Mouse (Mus musculus) limb, embryonic 11.5 days (tissue): Measurements from ENCODE around the gene Psg25. TPM values are rescaled to one million over a fixed set of nuclear protein-coding genes. Genes with fewer than 3 reads are reported as not detected.
"Not testable (repeated sequence)": the region's sequence is repeated elsewhere in the genome, so short reads cannot be mapped to it uniquely, and the experiment has no call there.

Source experiments
- ATAC-seq: fragments of 200-750 bp; cut with Nextera tagmentation; 2 replicates; pipeline ENCODE4 v1.8.0; 2017; ENCODE audit warnings: low read depth; ENCODE audit not compliant: insufficient number of reproducible peaks, low FRiP score, low TSS enrichment
- DNase-seq: peaks from one replicate; pipeline ENCODE4 v3.0.0-alpha.2; 2015; ENCODE audit warnings: low spot score
- H3K27ac ChIP-seq: fragments of 300-500 bp; sonication (generic); replicated peaks from 2 replicates; pipeline ENCODE4 v1.5.1; 2014; ENCODE audit warnings: low read depth, mild to moderate bottlenecking, low read length
- H3K27me3 ChIP-seq: fragments of 300-500 bp; sonication (generic); 2 replicates; pipeline ENCODE4 v1.6.1; 2014; ENCODE audit warnings: mild to moderate bottlenecking, low read length, mixed read lengths; ENCODE audit not compliant: control insufficient read depth, insufficient read depth
- H3K36me3 ChIP-seq: fragments of 300-500 bp; sonication (generic); 2 replicates; pipeline ENCODE4 v1.6.1; 2014; ENCODE audit warnings: mild to moderate bottlenecking, low read length, moderate library complexity, mixed read lengths; ENCODE audit not compliant: control insufficient read depth, insufficient read depth
- H3K4me1 ChIP-seq: fragments of 300-500 bp; sonication (generic); 2 replicates; pipeline ENCODE4 v1.6.1; 2014; ENCODE audit warnings: low read length, mixed read lengths; ENCODE audit not compliant: control insufficient read depth, insufficient read depth
- H3K4me2 ChIP-seq: fragments of 300-500 bp; sonication (generic); 2 replicates; pipeline ENCODE4 v1.6.1; 2014; ENCODE audit warnings: low read depth, mild to moderate bottlenecking, moderate library complexity; ENCODE audit not compliant: severe bottlenecking
- H3K4me3 ChIP-seq: fragments of 300-500 bp; sonication (generic); 2 replicates; pipeline ENCODE4 v1.5.1; 2014; ENCODE audit warnings: low read depth, low read length
- H3K9ac ChIP-seq: fragments of 300-500 bp; sonication (generic); 2 replicates; pipeline ENCODE4 v1.6.1; 2014; ENCODE audit warnings: mild to moderate bottlenecking, low read length
- H3K9me3 ChIP-seq: fragments of 300-500 bp; sonication (generic); 2 replicates; pipeline ENCODE4 v1.6.1; 2016; ENCODE audit warnings: low read length; ENCODE audit not compliant: control insufficient read depth
- WGBS: fragments of 180-500 bp; shearing (Covaris S2); extraction: QIAGEN DNeasy Blood & Tissue Kit; methylation state at CpG from one replicate; pipeline ENCODE4 v1.1.7; 2014; 5-methylcytosine and 5-hydroxymethylcytosine counted together
- polyA plus RNA-seq: library from polyadenylated mRNA; unstranded; fragments of >200 nt; fragmentation: Nextera tagmentation; extraction: Ambion mirVana; gene quantifications from 2 replicates; pipeline ENCODE4 v1.2.1, GENCODE M21; 2014

The Psg25 gene
- polyA plus RNA-seq = not detected in 2 replicates

GRCm38 (mm10) chr7:18532169-18532568 is at the start of gene Psg25:
Gene Psg25, minus strand, starts transcription at chr7:18532269.
- no peak for DNase-seq
- no peak within 1 kb of the TSS for H3K4me2 ChIP-seq
- H3K9me3 ChIP-seq = peaks cover 3% of the 10 kb centered on the region; the same call in 1 of the 2 replicates
- H3K27me3 ChIP-seq = no peaks in the 10 kb centered on the region
- H3K4me1 ChIP-seq = no peaks in the 10 kb centered on the region
- WGBS = 85% methylated on average over 1 of the region's 1 CpGs
- H3K36me3 ChIP-seq = no peaks in the 10 kb centered on the region
- ATAC-seq = no peak
- no peak within 1 kb of the TSS for H3K4me3 ChIP-seq
- no peak within 1 kb of the TSS for H3K27ac ChIP-seq
- H3K9ac ChIP-seq = no peak within 1 kb of the TSS

GRCm38 (mm10) chr7:18567205-18567604 is 35.1 kb upstream of the Psg25 start, which contains the start of gene Psg27:
Gene Psg27, minus strand, starts transcription at chr7:18567305.
- DNase-seq (no peak), ATAC-seq (no peak)
- H3K9me3 ChIP-seq = no peaks in the 10 kb centered on the region
- H3K4me1 ChIP-seq = no peaks in the 10 kb centered on the region
- no peak within 1 kb of the TSS for H3K4me2 ChIP-seq
- no peak within 1 kb of the TSS for H3K4me3 ChIP-seq
- WGBS = 87% methylated on average over 3 of the region's 3 CpGs
- no peaks in the 10 kb centered on the region for H3K36me3 ChIP-seq
- H3K27me3 ChIP-seq = no peaks in the 10 kb centered on the region
- no peak within 1 kb of the TSS for H3K27ac ChIP-seq
- no peak within 1 kb of the TSS for H3K9ac ChIP-seq

- DNase-seq (no peak), ATAC-seq (no peak)
- no peak overlapping the region for H3K4me3 ChIP-seq
- no peaks in the 10 kb centered on the region for H3K36me3 ChIP-seq
- H3K9me3 ChIP-seq = no peaks in the 10 kb centered on the region
- no peaks in the 10 kb centered on the region for H3K27me3 ChIP-seq
- no peak overlapping the region for H3K27ac ChIP-seq
- H3K9ac ChIP-seq = no peak overlapping the region
- no peaks in the 10 kb centered on the region for H3K4me1 ChIP-seq
- H3K4me2 ChIP-seq = no peak overlapping the region
Observed at GRCm38 (mm10) chr7:18559850-18560249, 27.8 kb upstream of the Psg25 start.

- not testable (repeated sequence) for H3K27ac ChIP-seq, ATAC-seq, H3K4me3 ChIP-seq, DNase-seq, H3K9me3 ChIP-seq, H3K36me3 ChIP-seq, H3K4me1 ChIP-seq, H3K4me2 ChIP-seq, H3K9ac ChIP-seq, H3K27me3 ChIP-seq
- WGBS = 80% methylated on average over 3 of the region's 3 CpGs
Observed at GRCm38 (mm10) chr7:18555751-18556150, 23.7 kb upstream of the Psg25 start.

GRCm38 (mm10) chr7:18533420-18533819 is 1.4 kb upstream of the Psg25 start:
- H3K9ac ChIP-seq = no peak overlapping the region
- 61% methylated on average over 3 of the region's 3 CpGs for WGBS
- no peaks in the 10 kb centered on the region for H3K36me3 ChIP-seq

GRCm38 (mm10) chr7:18524668-18525067 is 7.4 kb downstream of the Psg25 start:
- no peak for DNase-seq
- Histone ChIP-seq H3K9ac (no peak overlapping the region), H3K4me2 (no peak overlapping the region), H3K9me3 (0 out of 2 replicates have a peak, but pooled peaks cover 3% of the 10 kb centered on the region), H3K27me3 (no peaks in the 10 kb centered on the region), H3K27ac (no peak overlapping the region), H3K36me3 (no peaks in the 10 kb centered on the region), H3K4me1 (no peaks in the 10 kb centered on the region), H3K4me3 (no peak overlapping the region)
- WGBS = 96% methylated on average over 8 of the region's 8 CpGs
- no peak for ATAC-seq

More at GRCm38 (mm10) chr7:18533420-18533819, 1.4 kb upstream of the Psg25 start:
- no peaks in the 10 kb centered on the region for H3K4me1 ChIP-seq
- no peaks in the 10 kb centered on the region; the same call in 1 of the 2 replicates for H3K9me3 ChIP-seq
- ATAC-seq = no peak
- no peak for DNase-seq
- H3K4me2 ChIP-seq = no peak overlapping the region
- H3K27me3 ChIP-seq = no peaks in the 10 kb centered on the region
- H3K4me3 ChIP-seq = no peak overlapping the region
- no peak overlapping the region for H3K27ac ChIP-seq

GRCm38 (mm10) chr7:18512848-18513247 is 19.2 kb downstream of the Psg25 start:
- H3K9me3 ChIP-seq, H3K27me3 ChIP-seq, H3K27ac ChIP-seq, DNase-seq, H3K9ac ChIP-seq, ATAC-seq, H3K36me3 ChIP-seq, H3K4me1 ChIP-seq, H3K4me3 ChIP-seq, H3K4me2 ChIP-seq: not testable (repeated sequence)

GRCm38 (mm10) chr7:18512417-18512816 is 19.7 kb downstream of the Psg25 start:
- not testable (repeated sequence) for H3K4me1 ChIP-seq, H3K4me3 ChIP-seq, H3K27ac ChIP-seq, ATAC-seq, H3K4me2 ChIP-seq, H3K36me3 ChIP-seq, H3K9me3 ChIP-seq, H3K27me3 ChIP-seq, DNase-seq, H3K9ac ChIP-seq
- 60% methylated on average over 2 of the region's 2 CpGs for WGBS

- DNase-seq (peak; percentile 40), ATAC-seq (no peak)
- no peak overlapping the region for H3K4me2 ChIP-seq
- H3K36me3 ChIP-seq = no peaks in the 10 kb centered on the region
- no peaks in the 10 kb centered on the region for H3K27me3 ChIP-seq
- H3K9me3 ChIP-seq = no peaks in the 10 kb centered on the region
- no peak overlapping the region for H3K27ac ChIP-seq
- H3K4me1 ChIP-seq = no peaks in the 10 kb centered on the region
- no peak overlapping the region for H3K4me3 ChIP-seq
- 26% methylated on average over 9 of the region's 9 CpGs for WGBS
- no peak overlapping the region for H3K9ac ChIP-seq
Observed at GRCm38 (mm10) chr7:18511479-18511878, 20.6 kb downstream of the Psg25 start.
